Mouse (Mus musculus) thymus, postnatal 36 days (tissue): ENCODE measurements around the gene Bod1l.
A peak's percentile ranks its signal among the peaks of the same experiment; 100 is the strongest.

Source experiments
- DNase-seq, 2 experiments: peaks; one replicate each; pipeline ENCODE4 v3.0.0; 2022; ENCODE audit warnings: mixed read lengths in 2 of 2

The Bod1l gene

DNA sequence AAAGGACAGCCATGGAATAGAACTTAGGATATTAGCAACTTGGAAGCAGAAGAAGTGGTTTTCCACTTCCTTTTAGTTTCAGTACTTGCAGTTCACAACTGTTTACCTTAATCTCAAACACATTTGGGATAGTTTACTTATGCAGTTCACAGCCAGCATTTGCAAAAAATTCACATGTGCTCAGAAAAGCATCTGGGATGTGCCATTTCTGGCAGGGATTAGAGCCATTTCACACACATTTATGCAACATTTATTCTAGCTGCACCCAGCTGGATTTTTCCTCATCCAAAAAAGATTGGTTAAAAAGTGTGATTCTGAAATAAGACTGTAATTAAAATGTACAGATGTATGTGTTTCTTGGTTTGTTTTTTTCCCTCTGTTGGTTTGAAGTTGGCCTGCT lies 49.7 kb downstream of the Bod1l start:
- no peak for DNase-seq

DNA sequence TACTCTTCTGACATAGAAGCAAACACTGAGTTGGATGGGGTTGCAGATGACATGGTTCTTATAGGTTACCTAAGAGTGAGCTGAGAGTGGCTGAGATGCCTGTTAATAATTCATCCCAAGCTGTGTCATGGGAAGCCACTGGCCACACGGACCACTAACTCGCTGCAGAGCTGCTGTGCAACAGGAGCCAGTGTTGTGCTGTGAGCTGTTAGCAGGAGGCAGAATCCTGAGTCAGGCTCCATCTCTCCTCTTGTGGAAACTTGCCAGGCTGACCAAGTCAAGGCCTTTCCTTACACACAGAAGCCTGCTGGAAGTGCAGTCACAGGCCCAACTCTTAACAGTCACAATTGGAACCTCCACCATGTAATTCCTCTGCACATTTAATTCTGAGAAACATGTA lies 53.6 kb downstream of the Bod1l start:
- DNase-seq, result no peak

DNA sequence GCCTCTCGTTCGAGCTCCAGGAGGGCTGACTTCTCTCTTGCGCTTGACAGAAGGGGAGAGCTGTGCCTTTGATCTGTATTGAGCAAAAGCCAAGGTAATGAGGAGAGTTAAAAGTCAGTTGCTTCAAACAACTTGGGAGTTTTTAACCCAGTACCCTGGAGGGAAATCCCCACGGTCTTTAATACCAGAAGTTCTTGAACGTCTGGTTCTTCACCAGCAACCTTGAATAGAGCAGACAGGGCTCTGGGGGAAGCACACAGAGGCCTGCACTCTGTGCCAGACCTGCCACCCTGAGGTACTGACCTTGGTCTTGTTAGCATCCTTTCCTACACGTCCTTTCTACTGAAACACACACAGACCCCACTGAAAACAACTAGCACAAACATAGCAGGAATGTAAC lies 55.2 kb downstream of the Bod1l start:
- no peak for DNase-seq

DNA sequence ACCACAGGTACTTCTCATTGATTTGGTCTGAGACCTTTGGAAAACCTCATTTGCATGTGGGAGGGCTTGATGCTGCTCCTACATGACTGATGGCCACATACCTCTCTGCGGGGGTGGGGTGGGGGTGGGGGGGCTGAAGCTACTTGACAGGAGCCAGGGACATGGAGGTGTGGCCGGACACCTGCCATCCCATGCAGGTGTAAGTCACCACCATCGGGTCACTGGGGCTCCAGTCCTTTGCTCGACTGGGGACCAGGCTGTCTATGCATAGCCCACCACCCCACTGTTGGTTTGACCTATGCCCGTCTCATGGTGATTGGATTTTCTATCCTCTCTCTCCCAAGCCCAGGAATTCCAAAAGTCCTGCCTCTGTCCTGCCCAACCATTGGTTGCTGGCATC lies 62.2 kb downstream of the Bod1l start:
- DNase-seq, result no peak

DNA sequence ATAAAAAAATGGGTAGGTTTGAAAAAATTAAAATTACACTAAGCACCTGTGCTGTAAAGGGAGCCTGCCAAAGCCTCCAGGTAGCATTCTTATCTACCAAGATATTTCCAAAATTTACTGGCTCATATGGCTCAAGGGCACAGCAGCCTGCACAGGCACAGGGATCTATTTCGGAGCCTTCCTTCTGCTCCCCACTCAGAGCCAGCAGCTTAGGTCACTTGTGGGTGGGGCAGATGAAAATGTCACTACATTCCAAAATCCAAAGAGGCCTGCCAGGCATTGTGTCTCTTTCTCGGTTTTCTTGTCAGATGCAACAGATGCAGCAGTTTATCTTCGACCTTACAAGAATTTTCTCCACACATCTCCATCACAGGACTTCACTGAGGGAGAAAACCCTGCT lies 64.1 kb downstream of the Bod1l start:
- no peak for DNase-seq

DNA sequence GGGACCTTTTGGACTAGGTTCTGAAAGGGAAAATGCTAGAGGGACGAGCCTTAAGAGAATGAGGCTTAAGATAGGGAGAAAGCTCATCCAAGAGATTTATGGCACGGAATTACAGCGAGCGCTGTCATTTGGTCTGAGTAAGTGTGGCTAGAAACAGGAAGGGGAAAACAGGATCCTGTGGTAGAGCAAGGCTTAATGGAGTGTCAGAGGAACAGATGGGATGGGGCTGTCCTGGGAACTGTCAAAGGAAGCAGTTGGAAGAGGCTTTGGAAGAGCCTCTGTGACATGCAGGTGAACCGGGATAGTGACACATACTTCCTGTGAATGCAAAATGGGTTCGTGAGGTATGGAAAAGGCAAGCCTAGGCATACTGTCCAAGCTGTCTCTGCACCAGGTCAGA lies 68.4 kb downstream of the Bod1l start:
- no peak for DNase-seq

DNA sequence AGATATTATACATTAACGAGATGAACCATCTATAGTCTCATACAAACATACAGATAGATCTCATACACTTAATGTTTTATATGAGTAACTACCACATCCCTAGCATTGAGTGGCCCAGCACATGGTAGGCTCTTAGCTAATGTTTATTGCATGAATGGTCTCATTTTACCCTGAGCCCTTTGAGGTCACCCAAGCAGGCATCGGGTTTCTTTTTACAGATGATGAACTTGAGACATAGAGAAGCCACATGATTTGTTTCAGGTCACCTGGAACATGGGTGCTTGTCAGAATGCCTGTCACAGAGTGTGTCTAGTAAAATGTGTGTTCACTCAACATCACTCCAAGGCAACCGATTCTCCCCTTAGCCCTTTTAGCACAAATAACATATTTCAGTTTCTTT lies 68.8 kb downstream of the Bod1l start:
- no peak for DNase-seq

DNA sequence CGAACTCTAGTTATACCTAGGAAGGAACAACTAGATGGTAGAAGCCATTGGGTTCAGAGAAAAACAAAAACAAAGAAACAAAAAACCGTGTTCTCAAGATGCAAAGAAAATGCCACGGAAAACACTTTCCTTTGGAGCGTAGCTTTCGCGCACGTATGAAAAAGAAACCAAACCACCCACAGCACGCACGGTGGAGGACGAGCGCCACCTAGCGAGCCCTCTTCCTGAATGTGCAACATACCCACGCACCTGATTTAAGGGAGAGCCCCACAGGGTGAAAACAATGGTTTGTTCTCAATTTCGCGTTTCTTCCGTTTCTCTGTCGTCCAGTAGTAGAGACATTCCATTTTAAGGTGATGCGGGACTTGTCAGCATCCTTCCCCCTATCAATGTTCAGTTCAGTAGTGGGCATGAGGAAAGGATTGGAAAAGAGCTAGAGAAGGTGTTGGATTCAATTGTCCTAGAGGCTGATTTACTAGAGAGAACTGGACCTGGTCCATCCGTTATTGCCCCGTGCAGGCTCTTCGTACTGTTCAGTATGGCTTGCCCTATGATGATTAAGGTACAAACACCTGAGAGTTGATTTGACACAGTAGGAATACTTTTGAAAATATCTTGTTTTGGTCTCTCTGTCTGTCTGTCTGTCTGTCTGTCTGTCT lies 75.6 kb downstream of the Bod1l start:
- peak; percentile 77 to 86 for DNase-seq

DNA sequence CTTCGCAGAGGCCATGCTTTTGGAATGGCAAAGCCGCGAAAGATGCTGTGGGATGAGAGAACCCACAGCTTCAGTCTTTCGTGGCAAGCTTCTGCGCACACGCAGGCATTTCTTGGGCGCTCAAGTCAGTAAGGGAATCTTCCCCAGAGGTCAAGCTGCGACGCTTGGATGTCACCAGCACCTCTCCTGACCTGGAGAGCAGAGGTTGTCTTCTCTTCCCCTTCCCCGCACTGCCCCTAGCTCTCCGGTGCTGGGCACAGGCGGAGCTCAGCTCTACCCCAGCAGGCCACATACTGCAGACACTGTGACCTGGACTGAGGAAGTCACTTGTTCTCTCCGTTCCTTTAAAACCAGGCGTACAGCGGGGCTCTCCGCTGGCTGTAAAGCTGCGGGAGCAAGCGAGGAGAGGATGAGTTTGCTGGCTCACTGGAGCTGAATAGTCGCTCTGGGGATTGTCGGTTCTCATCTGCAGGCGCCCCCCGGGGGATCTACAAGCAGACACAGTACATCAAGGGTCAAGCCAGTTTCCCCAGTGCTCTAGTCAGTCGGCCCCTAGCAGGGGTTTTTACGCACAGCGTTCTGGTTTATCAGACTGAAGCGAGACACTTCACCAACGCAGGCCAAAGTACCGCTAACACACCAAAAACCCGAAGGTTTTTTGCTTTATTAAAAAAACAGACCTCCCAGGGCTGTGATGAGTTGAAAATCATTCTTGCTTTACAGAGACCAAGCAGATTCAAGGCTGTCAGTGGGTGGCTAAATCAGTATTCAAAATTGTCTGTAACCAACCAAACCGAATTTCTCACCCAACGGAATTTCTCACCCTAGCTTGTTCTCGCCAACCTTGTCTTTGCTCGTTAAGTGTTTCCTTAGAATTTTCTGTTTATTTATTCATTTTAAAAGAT lies 76.6 kb downstream of the Bod1l start:
- no peak for DNase-seq

DNA sequence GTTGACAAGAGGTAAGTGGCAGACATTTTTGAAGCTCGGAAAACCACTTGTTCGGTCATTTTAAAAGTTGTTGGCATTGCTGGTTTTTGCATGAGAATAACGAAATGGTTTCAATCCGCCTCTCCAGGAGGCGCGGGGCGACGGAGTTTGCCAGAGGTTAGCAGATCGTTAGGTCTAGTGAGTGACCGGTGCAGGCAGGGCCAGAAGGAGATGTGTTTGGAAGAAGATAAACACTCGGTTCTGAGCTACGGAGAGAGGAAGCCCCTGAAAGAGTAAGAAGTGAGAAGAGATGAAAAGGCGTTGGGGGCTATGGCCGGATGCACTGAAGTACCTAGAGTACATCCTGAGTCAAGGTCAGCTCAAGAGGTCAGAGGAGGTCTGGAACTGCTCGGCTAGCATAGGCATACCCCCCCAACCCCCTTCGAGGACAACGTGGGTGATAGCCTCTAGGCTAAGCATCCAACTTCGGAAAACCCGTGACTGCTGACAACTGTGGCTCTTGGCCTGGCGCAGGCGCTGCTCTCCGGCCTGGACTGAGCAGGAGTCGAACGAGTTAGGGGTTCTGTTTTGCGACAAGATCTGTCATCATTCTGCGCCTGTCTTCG lies 77.6 kb downstream of the Bod1l start:
- no peak for DNase-seq

DNA sequence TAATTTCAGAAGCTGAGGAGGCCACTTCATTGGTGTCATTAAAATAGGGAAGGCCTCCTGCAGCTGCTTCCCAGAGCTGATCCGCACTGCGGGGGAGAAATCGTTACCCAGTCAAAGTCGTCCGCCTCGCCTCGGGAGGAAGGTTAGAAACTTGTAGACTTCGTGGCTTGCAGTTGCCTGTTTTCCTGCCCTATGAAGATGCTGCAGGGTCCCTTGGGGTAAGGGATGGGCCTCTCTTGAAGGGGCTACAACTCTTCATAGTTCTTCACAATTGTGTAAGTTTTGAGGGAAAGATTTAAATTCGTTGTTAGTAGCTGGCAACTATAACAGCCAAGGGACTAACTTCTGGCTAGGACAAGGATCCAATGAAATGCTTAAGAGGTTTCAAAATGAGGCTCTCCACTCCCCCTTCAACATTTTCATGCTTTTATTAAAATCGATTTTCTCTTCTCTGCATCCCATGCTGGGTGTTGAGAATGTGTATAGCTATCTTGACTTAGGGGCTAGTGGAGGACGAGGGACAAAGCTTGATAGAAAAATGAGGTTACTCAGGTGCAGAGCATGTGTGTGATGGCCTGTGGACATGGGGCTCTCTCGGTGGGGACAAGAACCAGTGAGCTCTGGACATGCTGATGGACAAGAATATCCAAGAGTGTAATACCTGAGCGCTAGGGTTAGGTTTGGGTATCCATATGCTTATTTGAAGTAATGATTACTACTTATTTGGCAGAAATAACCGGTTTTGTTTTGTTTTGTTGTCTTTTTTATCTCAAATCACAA lies 78.3 kb downstream of the Bod1l start:
- no peak for DNase-seq

DNA sequence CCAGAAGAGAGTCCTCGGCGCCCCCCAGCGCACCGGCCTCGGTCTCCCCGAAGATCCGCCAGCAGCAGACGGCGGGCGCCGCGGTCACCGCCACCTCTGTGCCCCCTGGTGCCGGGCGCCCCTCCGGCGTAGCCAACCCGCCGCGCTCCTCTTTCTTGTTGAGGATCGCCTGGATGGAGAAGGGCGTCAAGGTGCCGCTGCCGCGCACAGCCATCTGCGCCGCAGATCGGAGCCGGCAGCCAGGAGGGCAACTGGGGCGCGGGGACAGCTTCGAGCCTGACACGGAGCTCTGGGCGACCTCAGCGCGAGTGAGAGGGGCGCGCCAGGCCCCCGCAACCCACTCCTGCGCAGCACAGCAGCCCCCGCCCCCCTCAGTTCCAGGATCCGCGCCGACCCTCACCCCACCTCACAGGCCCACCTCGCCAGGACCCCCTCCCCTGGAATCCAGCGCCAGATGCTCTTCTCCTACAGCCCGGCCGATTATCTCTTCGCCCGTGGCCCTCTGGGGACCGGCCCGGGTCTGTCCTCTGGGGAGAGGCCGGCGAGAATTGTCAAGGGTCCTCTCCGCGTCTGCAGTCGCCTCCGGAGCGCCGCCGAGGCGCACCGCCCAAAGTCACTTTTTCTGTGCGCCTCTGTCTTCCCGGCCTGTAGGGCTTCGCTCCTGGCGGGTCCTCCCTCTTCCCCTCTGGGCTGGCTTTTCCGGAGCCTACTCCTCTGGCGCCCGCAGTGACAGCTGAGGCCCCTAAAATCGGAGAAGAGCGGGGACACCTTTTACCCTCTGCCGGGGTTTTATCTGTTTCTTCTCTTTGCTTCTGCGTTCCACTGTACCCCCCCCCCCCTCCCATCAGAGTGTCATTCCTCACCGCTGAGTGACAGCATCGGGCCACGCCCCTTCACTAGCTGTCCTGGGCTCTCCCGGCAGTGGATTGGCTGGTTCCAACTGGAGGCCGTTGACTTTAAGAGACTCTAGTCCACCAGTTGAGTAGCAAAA lies 80.1 kb downstream of the Bod1l start, which contains the start of gene Nkx3-2:
Nkx3-2 (minus strand) TSS at position 771 of the 991 bp plus-strand sequence.
- no peak for DNase-seq

DNA sequence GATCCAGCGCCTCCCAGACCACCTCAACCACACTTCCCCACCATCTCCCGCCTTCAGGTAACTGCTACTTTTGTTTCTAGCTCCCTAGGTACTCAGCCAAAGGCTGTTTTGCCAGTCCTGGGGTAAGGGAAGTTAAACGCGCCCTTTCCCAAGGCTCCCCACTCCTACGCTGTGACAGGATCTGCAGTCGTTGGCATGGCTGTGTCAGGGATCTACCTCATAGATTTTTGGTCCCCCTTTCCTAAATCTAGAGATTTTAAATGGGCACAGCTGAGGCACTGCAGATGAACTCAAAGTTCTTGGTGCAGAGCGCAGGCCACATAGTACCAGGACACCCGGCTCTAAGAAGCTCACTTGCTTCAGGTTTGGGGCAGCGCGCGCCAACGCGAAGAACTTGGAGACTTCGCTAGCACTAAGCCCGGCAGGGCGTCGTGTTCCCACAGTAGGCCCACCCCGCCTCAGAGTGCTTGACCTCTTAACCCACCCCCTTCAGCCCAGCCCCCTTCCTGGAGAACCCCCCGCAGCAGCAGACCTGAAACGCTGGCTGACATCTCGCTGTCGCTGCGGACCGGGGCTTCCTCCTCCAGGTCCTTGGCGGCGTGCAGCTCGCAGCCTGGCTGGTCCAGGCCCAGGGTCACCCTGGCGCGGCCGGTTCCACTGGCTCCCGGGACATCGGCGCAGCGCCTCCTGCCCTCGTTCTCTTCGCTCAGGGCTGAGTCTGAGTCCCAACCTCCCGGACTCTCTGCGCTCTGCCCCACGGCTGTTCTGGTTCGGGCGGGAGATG lies 81.0 kb downstream of the Bod1l start:
- no peak for DNase-seq

DNA sequence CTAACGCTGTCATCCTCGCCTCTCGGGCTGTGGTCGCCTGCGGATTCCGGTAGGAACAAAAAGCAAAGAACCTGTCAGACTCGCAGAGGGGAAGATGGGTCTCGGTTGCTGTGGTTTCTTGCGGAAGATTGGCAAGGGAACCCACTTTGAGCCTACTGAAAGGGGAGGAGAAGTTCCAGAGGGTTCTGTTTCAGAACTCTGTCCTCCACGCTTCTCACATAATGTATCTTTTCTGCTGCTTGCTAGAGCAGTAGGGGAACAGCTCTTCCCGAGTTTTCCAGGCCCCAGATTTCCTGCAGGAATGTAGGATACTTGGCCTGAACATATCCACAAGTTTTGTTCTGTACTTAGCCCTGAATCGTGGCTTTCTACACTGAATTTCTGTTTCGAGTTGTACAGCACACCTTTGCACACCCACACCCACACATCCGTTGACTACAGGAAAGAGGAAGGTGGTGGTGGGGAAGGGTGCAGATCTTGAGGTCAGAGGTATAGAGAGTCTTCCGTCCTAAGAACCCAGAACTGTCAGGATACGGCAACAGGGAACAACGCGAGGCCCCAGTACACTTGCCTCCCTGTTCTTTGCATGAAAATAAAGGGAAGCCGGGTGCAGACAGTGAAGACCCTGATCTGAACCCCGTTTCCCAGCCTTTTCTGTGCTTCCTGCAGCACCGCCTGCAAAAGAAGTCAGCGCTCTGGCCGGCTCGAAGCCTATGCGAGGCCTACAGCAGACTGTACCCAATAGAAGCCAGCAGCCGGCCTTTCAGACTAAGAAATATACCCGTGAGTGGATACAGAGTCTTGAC lies 81.8 kb downstream of the Bod1l start:
- DNase-seq, result no peak

DNA sequence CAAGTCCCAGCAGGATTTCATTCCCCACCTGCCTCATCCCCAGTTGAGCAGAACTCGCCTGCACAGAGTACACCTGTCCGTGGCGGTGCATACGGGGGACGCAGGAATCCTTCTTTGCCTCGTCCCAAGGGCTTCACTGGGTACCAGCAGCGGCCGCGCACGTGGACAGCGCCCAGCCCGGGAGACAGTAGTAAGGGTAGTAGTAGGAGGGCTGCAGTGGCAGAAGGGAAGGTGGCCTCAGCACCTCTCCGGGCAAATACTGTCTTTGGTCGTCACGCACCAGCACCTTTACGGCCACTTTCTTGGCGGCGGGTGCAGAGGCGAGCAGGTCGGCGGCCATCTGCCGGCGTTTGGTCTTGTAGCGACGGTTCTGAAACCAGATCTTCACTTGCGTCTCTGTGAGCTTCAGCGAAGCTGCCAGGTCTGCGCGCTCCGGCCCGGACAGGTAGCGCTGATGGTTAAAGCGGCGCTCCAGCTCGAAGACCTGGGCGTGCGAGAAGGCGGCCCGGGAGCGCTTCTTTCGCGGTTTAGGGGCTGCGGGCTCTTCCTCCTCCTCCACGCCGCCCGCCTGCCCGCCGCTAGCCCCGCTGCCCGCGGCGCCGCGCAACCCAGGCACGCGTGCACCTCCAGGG lies 82.5 kb downstream of the Bod1l start:
- no peak for DNase-seq

DNA sequence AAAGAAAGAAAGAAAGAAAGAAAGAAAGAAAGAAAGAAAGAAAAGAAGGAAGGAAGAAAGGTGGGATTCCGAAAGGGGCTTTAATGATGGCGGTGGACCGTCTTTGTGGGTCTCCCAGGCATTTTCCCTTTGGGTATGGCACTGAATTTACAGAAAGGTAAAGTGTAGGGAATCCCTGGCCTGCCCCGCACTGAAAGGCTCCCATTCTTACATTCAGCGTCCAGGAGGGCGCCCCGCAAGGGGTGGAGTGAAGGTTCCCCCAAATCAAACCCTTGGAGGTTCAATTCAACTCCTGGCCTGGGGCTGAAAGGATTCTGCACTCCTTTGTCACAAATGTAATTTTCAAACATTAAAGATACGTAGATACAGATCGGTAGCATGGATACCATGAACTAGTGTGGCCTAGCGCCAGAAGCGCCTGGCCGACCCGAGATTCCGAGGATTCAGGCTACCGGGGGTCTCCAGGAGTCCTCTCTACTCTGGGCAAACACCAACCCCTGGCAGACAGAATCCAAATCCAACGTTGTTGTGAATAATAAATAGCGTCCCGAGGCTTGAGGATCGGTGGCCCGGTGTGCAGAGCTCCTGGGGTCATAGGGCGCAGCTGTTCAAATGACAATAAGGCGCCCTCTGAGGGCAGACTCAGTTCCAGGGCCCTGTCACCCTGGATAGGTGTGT lies 83.1 kb downstream of the Bod1l start:
- no peak for DNase-seq

DNA sequence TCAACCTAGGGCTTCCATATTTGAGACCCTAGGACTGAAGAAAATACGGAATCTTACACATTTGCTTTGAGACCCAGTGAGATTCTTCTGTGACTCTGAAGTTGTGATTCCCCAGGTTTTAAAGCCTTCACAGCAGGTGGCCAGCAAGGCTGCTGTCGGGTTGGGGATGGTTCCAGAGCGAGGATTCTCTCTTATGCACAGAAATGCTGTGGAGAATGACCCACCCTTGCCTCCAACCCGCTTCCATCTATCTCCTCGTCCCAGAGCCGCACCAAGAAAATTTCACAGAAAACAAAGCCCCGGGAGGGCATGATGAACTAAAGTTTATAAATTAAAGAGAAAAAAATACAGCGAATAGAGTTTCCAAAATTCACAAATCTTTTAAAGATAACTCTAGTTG lies 84.0 kb downstream of the Bod1l start:
- no peak for DNase-seq

DNA sequence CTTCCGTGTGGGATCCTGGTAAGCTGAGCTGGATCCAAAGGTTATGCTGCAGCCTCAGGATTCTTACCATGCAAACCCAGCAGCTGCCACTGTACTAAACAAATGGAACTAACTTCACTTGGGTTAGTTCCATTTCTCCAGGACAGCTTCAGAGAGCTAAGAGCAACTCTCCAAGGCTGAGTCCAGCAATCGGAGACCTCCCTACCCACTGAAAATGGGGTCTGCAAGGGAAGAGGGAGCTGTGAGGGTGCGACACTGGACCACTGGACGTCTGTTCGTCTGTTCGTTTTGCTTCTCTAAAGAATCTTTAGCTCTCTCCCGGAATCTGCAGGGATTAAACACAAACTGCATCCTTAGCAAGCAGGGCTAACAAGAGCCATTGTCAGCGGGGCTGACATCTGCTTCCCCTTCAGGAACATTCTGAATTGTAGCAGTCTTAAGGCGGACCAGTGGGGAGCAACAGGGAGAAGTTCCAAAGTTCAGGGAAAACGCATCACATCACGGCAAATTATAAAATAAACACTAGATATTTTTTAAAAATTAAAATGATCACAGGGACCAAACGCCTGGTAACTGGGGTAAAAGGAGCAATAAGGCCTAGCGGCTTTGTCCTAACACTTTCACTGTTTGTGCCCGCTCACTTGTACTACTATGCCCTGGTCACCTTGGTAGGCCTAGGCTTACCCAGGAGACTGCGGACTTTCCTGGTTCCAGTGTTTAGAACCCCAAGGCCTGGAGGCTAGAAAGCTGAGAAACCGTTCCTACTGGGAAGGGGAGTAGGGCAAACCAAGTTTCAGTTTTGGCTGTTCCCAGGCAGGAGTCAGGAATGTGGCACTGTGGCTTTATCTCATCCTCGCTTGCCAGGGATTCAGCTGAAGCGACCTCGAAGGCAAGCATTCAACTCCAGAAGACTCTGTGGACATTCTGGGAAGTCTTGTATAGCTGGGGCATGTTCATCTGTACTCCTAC lies 85.2 kb downstream of the Bod1l start:
- DNase-seq, result no peak
